Mouse (Mus musculus) erythroblast, embryonic 14.5 days (primary cell): ENCODE data around the gene Gng11. TPM values are rescaled to one million over a fixed set of nuclear protein-coding genes. Genes with fewer than 3 reads are reported as not detected.

ENCODE experiments used
- H3K27me3 ChIP-seq: 2 replicates; pipeline ENCODE4 v1.6.1; 2012; ENCODE audit warnings: inconsistent platforms; ENCODE audit not compliant: control insufficient read depth
- H3K36me3 ChIP-seq: 2 replicates; pipeline ENCODE4 v1.6.1; 2012; ENCODE audit warnings: mild to moderate bottlenecking, inconsistent platforms; ENCODE audit not compliant: control insufficient read depth
- H3K4me1 ChIP-seq: 2 replicates; pipeline ENCODE4 v1.6.1; 2012; ENCODE audit warnings: inconsistent platforms; ENCODE audit not compliant: control insufficient read depth
- H3K4me3 ChIP-seq: replicated peaks from 2 replicates; pipeline ENCODE3; 2012; ENCODE audit warnings: moderate library complexity, mild to moderate bottlenecking, inconsistent platforms
- H3K9me3 ChIP-seq: 2 replicates; pipeline ENCODE4 v1.6.1; 2012; ENCODE audit warnings: low read length, inconsistent platforms, mixed read lengths; ENCODE audit not compliant: control insufficient read depth
- GATA1 ChIP-seq: IDR thresholded peaks from 2 replicates; pipeline ENCODE4 v1.6.1; 2012; ENCODE audit warnings: low read length, inconsistent platforms, mixed read lengths
- TAL1 ChIP-seq: IDR thresholded peaks from 3 replicates; pipeline ENCODE4 v1.6.1; 2012; ENCODE audit warnings: low read length, inconsistent platforms, mixed read lengths
- polyA plus RNA-seq: library from polyadenylated mRNA; stranded (reverse); fragments of >175 nt; gene quantifications from 2 replicates; pipeline ENCODE4 v1.2.3, GENCODE M21; 2012

Gene Gng11
- polyA plus RNA-seq, 1 experiment, result 0.06 TPM

DNA sequence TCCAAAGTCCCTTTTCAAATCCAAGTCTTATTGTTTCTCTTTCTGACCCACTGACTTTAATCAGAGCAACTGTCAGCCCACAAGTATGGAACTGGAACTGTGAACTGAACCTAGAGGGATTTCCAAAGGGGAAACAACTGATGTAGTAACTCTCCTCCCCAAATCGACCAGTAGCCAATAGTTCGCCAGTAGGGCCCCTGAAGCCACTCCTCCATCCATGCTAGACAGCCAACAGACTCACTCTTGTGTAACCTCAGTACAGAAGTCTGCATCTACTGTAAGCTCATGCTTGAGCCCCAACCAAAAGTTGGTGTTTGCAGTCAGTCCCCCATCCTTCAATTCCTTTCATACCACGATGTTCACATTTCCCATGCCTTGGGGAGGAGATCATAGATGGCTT is 3.0 kb upstream of the Gng11 start:
- Histone ChIP-seq H3K4me1 (no peaks in the 10 kb centered on the region; the same call in 1 of the 2 replicates), H3K36me3 (no peaks in the 10 kb centered on the region), H3K4me3 (no peak overlapping the region), H3K27me3 (peaks cover 4% of the 10 kb centered on the region; the same call in 1 of the 2 replicates), H3K9me3 (no peaks in the 10 kb centered on the region)
- no peak for TF ChIP-seq TAL1
- no peak for TF ChIP-seq GATA1

DNA sequence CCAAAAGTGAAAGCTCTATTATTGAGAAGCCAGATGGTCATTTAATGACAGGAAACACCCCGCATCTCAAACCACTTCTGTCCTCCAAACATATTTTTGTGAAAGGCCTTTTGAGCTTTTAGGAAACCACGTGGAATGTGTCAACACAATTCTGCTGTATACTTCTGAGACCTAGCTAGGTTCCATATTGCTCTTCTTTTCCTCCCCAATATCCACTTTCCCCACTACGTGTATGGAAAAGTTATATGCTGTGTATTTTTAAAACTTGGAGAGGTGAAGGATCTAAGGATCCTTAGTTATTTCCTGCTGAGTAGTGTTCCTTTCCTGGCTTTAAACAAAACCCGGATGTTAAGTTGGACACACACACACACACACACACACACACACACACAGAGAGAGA is 259 bp upstream of the Gng11 start:
- H3K36me3 ChIP-seq, result no peaks in the 10 kb centered on the region
- H3K4me3 ChIP-seq, result no peak overlapping the region
- H3K4me1 ChIP-seq, result no peaks in the 10 kb centered on the region; the same call in 1 of the 2 replicates
- no peaks in the 10 kb centered on the region for H3K9me3 ChIP-seq
- peaks cover 4% of the 10 kb centered on the region; the same call in 1 of the 2 replicates for H3K27me3 ChIP-seq
- TF ChIP-seq TAL1, result no peak
- TF ChIP-seq GATA1, result no peak

DNA sequence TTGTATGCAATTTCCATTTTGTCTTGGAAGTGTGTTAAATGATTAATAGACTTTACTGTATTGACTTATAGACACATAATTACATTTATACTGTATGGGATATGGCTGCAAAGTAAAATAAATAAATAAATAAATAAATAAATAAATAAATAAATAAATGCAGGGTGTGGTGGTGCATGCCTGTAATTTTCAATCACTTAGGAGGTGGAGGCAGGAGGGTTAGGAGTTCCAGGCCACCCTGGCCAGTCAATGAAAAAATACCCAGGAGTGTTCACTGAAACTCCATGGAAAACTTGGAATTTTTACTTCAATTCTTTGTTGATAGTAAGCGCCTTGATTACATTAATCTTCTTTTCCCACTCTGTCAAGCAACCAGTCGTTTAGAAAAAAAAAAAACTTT is 1.1 kb downstream of the Gng11 start:
- no peaks in the 10 kb centered on the region for H3K9me3 ChIP-seq
- no peaks in the 10 kb centered on the region; the same call in 1 of the 2 replicates for H3K4me1 ChIP-seq
- TF ChIP-seq GATA1 (no peak), TAL1 (no peak)
- H3K36me3 ChIP-seq, result no peaks in the 10 kb centered on the region
- peaks cover 4% of the 10 kb centered on the region; the same call in 1 of the 2 replicates for H3K27me3 ChIP-seq
- no peak overlapping the region for H3K4me3 ChIP-seq

DNA sequence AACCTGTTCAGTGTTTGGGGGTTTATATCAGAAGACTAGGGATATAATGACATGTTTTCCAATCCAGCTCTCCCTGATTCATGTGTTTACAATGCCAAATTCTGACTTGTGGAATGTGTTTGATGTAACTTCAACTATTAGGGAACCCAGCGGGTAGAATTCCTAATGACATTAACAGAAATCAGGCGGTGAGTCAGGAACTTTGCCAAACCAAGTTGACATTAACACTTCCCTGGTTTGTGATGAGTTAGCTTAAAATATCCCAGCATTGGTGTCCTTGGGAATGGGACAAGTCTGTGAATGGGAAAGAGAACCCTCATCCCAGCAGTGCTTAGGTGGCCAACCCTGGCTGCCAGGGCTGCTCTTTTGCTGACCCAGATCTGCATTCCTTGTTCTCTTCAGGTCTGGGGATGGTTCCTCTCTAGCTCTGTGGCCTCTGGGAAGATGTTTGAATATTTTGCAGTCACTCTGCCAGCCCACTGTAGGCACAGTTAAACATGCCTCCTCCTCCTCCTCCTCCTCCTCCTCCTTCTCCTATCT is 4.9 kb downstream of the Gng11 start:
- H3K27me3 ChIP-seq, result peaks cover 4% of the 10 kb centered on the region; the same call in 1 of the 2 replicates
- no peaks in the 10 kb centered on the region for H3K9me3 ChIP-seq
- TF ChIP-seq GATA1 (no peak), TAL1 (no peak)
- no peaks in the 10 kb centered on the region for H3K36me3 ChIP-seq
- H3K4me3 ChIP-seq, result no peak overlapping the region
- no peaks in the 10 kb centered on the region; the same call in 1 of the 2 replicates for H3K4me1 ChIP-seq

DNA sequence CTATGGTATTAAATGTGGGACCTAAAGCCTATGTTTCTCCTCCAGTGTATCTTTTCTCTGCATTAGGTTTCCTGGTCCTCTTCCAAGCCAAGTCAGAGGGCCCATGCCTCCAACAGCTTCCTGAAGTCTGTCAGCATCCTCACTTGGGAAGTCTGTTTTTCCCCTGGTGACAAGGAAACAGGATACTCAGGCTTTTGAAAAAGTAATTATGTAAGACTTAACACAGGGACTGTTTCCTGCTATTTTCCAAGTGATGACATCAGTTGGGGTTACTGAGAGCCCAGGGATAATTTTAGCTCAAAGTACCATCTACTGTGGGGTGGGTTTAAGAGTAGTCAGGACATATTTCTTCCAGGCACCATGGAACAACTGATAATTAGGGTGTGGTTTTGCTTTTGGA is 5.8 kb downstream of the Gng11 start:
- no peaks in the 10 kb centered on the region for H3K4me1 ChIP-seq

DNA sequence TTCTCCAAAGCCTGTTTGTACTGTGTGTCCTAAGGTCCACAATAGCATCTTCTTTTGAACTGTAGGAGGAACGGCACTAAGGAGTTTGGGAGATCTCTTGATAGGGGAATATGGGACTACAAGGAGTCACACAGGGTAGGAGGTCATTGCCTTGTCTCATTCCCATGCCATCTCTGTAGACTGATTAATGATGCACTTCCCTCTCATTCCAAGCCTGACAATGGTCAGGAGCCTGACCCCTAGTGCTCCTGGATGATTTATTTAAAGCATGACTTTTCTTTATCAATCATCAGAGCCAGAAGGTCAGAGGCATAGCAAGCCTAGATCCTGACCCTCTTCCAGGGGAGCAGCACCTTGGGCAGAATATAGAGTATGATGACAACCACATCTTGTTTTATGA is 18.9 kb downstream of the Gng11 start:
- TF ChIP-seq GATA1 (no peak), TAL1 (no peak)
- Histone ChIP-seq H3K36me3 (no peaks in the 10 kb centered on the region), H3K4me1 (no peaks in the 10 kb centered on the region), H3K27me3 (no peaks in the 10 kb centered on the region), H3K9me3 (no peaks in the 10 kb centered on the region; the same call in 1 of the 2 replicates), H3K4me3 (no peak overlapping the region)

More for the DNA sequence above, 5.8 kb downstream of the Gng11 start:
- H3K27me3 ChIP-seq, result no peaks in the 10 kb centered on the region
- H3K9me3 ChIP-seq, result no peaks in the 10 kb centered on the region
- no peaks in the 10 kb centered on the region for H3K36me3 ChIP-seq
- H3K4me3 ChIP-seq, result no peak overlapping the region
- TF ChIP-seq TAL1 (no peak), GATA1 (no peak)

DNA sequence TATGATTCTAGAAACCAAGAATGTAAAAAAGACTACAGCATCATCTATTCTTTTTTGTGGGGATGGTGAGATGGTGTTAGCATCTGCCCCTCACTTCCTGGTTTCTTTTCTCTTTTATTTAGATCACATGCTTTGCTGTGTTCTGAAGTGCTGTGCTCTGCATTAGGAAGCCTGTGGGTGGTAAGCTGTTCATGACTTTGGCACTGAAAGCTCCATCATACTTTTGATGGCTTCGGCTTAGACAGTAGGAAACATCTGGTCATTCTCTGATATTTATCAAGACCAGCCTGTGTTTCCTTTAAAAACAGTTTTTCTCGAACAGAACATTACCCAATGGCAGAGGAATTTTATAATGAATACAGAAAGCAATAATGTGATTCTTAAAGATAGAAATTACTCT is 22.7 kb downstream of the Gng11 start:
- Histone ChIP-seq H3K27me3 (no peaks in the 10 kb centered on the region), H3K4me3 (no peak overlapping the region), H3K36me3 (no peaks in the 10 kb centered on the region), H3K9me3 (no peaks in the 10 kb centered on the region), H3K4me1 (no peaks in the 10 kb centered on the region)
- TF ChIP-seq GATA1 (no peak), TAL1 (no peak)

DNA sequence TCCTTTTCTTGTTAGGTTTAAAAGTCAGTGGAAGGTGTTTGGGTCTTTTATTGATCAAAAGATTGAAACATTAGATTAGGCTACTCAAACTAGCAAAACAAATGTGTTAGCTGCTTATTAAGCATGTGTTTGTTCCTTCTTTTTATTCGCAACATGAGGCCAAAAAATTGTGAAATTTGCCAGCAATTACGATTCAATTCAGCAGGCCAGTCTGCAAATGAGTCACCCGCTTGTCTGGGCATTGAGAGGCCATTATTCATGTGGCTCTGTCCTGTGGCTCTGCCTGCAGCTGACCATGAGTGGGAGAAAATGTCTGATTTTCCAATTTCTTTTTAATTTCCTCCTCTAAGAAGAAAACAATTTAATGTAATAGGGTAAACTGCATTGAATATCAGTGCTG is 27.3 kb downstream of the Gng11 start:
- H3K4me3 ChIP-seq, result no peak overlapping the region
- TF ChIP-seq TAL1, result no peak
- no peak for TF ChIP-seq GATA1
- no peaks in the 10 kb centered on the region for H3K4me1 ChIP-seq
- H3K9me3 ChIP-seq, result no peaks in the 10 kb centered on the region
- no peaks in the 10 kb centered on the region for H3K36me3 ChIP-seq
- no peaks in the 10 kb centered on the region for H3K27me3 ChIP-seq

DNA sequence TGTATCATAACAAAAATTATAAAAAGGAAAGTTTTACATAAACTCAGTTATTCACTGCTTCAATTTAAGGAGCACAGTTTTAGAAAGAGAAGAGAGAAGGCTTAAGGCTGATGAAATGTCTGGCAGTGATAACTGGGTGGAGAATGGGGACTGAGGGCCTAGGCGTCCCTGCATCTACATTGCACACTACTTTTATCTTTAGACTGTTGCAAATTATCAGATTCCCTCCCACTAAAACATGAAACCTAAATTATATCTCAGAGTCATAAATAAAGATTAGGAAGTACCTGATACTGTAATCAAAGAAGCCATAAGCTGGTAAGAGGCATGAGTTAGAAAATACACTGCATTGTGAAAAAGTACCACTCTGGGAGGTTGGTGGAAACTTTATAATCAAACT is 38.1 kb downstream of the Gng11 start:
- no peaks in the 10 kb centered on the region for H3K9me3 ChIP-seq
- no peaks in the 10 kb centered on the region for H3K4me1 ChIP-seq

DNA sequence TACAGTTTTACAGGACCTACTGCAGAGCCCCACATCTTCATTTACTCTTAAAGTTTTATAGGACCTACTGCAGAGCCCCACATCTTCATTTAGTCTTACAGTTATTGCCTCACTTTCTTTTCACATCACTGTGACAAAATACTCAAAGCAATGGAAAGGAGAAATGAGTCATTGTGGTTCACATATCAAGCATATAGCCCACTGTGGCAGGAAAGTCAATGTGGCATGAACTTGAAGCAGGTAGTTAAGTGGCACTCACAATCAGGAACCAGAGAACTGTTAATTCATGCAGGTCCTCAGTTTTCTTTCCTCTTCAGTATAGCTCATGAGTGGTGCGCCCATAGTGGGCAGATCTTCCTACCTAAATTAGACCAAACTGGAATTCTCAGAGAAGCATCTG is 43.5 kb downstream of the Gng11 start:
- no peaks in the 10 kb centered on the region for H3K27me3 ChIP-seq
- no peaks in the 10 kb centered on the region for H3K9me3 ChIP-seq
- no peaks in the 10 kb centered on the region for H3K36me3 ChIP-seq
- no peak overlapping the region for H3K4me3 ChIP-seq
- no peak for TF ChIP-seq TAL1
- no peak for TF ChIP-seq GATA1
- H3K4me1 ChIP-seq, result no peaks in the 10 kb centered on the region

More for the DNA sequence above, 38.1 kb downstream of the Gng11 start:
- Histone ChIP-seq H3K27me3 (no peaks in the 10 kb centered on the region), H3K4me3 (no peak overlapping the region), H3K36me3 (no peaks in the 10 kb centered on the region)
- no peak for TF ChIP-seq GATA1
- no peak for TF ChIP-seq TAL1
